Mouse (Mus musculus) adipocyte (in vitro differentiated cells): ENCODE results near the gene Olfr1101.

Experiments
- DNase-seq: peaks from one replicate; pipeline ENCODE4 v3.0.0-alpha.2; 2016; ENCODE audit warnings: low spot score

Olfr1101 gene

DNA sequence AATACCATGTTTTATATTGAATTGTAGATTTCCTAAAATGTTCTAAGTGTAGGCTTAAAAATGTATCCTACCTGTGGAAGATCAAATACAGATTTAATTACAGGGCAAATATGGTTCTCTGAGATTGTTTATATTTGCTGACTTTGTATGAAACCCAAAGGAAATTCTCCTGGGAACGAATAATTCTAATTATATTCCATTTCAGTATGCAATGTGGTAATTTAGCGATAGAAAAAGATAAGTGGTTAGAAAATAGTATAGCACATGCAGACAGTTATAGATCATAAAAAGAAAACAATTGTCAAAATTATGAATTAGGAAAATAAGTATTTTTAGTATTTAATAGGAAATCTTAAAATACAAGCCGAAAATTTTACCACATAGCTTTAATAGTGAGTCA, at the start of gene Olfr1101:
Olfr1101 (minus strand) TSS at position 101 of the 400 bp plus-strand sequence.
- no peak for DNase-seq

DNA sequence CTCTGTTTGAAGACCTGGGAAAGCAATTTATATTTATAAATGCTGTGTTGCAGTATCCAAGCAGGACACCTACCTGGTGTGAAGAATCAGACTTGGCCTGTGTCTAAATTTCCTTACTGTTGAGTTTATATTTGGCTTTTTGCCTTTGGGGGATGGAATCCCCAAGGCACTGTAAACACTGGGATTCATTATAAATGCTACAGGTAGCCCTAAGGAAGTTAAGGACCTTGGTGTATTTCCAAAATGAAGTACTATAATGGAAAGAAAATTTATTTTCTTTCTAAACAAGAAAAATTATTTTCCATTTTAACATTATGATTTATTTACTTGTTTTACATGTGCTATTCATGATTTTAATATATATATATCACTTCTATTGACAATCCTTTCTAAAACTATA, 45.4 kb upstream of the Olfr1101 start, which contains the start of gene Olfr1105:
Olfr1105 (minus strand) TSS at position 101 of the 400 bp plus-strand sequence.
- no peak for DNase-seq

GRCm38 (mm10) chr2:87026980-87027379, 36.0 kb upstream of the Olfr1101 start, which contains the start of gene Olfr1104:
Gene Olfr1104, minus strand, starts transcription at chr2:87027080.
- DNase-seq: no peak

GRCm38 (mm10) chr2:86998098-86998497, 7.1 kb upstream of the Olfr1101 start, which contains the start of gene Olfr1102:
Gene Olfr1102, plus strand, starts transcription at chr2:86998398.
- DNase-seq: no peak

GRCm38 (mm10) chr2:86979854-86980253, 11.2 kb downstream of the Olfr1101 start, which contains the start of gene Olfr1100:
Gene Olfr1100, minus strand, starts transcription at chr2:86979954.
- no peak for DNase-seq

- DNase-seq: no peak
Measured at GRCm38 (mm10) chr2:86960593-86960992, 30.4 kb downstream of the Olfr1101 start, which contains the start of gene Olfr1099. Gene Olfr1099, minus strand, starts transcription at chr2:86960693.
